Mouse (Mus musculus): ENCODE results near the gene Tenm2. TPM values are rescaled to one million over a fixed set of nuclear protein-coding genes. Genes with fewer than 3 reads are reported as not detected.

The Tenm2 gene
- polyA plus RNA-seq, 1 experiment from 2014 or later = 0.01 TPM

DNA sequence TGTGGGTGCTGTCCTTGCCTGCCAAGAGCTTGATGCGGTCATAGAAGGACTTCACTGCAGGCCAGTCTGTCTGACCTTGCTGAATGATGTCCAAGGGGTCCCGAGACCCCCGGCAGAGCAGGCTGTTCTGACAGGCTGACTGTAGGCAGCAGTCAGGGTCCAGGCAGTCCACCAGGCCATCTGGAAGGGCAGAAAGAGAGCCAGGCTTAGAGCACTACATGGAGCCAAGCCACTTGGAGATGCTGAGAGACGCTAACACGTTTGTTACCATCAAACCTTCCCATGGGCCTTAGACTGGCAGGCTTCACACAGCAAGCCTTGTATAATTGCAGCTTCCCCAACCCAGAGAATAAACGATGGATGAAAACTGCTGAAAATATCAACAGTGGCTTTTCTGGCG is 1157.4 kb downstream of the Tenm2 start:
- 57% methylated on average over 7 of the region's 7 CpGs for WGBS (ENCODE audit: insufficient replicate concordance)
- Histone ChIP-seq H3K9me3 (replicated peaks; ENCODE audit: control insufficient read depth, low read length) (no peaks in the 10 kb centered on the region), H3K36me3 (ENCODE audit: control insufficient read depth, insufficient read depth) (no peaks in the 10 kb centered on the region), H3K27me3 (ENCODE audit: control insufficient read depth, insufficient read depth, low read depth, low read length) (no peaks in the 10 kb centered on the region), H3K27ac (ENCODE audit: low read length) (no peak overlapping the region), H3K9ac (ENCODE audit: low read depth, low read length) (no peak overlapping the region), H3K4me3 (ENCODE audit: low read depth, low read length) (no peak overlapping the region), H3K4me2 (ENCODE audit: low read depth, low read length) (no peak overlapping the region), H3K4me1 (ENCODE audit: control insufficient read depth, low read depth, low read length) (no peaks in the 10 kb centered on the region)
- no peak for ATAC-seq (ENCODE audit: low read depth)

DNA sequence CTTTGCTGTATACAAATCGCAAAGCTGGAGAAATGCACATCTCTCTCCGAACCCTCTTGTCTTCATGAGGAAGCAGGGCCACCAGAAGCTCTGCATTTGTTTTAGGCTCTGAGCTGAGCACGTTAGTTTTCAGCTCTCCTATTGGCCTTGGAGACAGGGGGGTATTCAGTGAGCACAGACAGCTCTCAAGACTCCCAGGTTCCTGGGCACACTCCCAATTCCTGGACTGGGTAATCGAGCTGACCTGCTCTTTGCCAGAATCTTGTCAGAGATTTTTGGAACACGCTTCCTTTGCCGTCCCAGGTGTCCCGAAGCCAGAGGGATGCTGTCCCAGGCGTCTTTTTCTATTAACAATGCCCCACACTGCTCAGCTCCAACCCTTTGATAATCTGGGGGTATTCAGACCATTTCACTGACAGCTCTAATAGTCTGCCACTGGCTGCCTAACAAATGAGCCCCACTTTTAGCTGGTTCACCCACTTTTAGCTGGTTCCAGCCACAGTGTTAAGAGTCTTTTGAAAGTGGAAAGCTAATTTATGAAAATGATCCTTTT is 1161.7 kb downstream of the Tenm2 start:
- WGBS (ENCODE audit: insufficient replicate concordance) = 49% methylated on average over 8 of the region's 8 CpGs
- H3K27ac ChIP-seq (ENCODE audit: low read length) = no peak overlapping the region
- no peak for ATAC-seq (ENCODE audit: low read depth)
- H3K9me3 ChIP-seq (replicated peaks; ENCODE audit: control insufficient read depth, low read length) = no peaks in the 10 kb centered on the region
- H3K4me3 ChIP-seq (ENCODE audit: low read depth, low read length) = no peak overlapping the region
- no peaks in the 10 kb centered on the region for H3K36me3 ChIP-seq (ENCODE audit: control insufficient read depth, insufficient read depth)
- no peaks in the 10 kb centered on the region for H3K27me3 ChIP-seq (ENCODE audit: control insufficient read depth, insufficient read depth, low read depth, low read length)
- H3K9ac ChIP-seq (ENCODE audit: low read depth, low read length) = no peak overlapping the region
- no peaks in the 10 kb centered on the region for H3K4me1 ChIP-seq (ENCODE audit: control insufficient read depth, low read depth, low read length)
- no peak overlapping the region for H3K4me2 ChIP-seq (ENCODE audit: low read depth, low read length)

DNA sequence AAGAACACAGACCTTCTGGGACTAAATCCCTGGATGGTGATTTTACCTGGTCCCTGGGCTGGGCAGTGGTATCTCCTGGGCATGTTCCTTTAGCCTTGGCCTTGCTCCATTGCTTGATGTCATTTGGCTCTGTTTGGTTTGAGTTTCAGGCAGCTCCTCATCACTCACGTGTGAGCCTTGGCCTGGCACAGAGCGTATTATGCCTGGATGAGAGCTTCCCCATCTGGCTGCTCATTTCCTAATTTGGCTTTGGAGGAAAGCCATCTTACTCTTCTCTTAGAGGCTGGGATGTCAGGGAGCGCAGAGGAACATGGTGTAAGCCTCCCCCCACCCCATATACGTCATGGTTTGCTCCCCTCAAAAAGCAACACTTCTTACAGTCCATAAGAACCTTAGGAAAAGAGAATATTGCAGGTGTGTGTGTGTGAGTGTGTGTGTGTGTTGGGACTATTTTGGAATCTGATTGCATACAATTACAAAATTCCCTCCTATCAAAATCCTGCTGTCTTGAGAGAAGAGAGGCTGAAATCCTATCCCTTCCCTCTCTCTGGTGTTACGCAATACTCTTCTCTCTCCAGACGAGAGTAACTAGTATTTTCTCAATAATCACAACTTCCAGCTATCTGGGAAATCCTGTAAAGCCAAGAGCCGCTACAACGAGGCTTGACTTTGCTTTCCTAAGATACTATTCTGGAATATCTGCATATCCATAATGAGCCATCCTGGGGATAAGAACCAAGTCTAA is 1162.5 kb downstream of the Tenm2 start:
- 59% methylated on average over 8 of the region's 8 CpGs for WGBS (ENCODE audit: insufficient replicate concordance)
- Histone ChIP-seq H3K4me2 (ENCODE audit: low read depth, low read length) (no peak overlapping the region), H3K4me1 (ENCODE audit: control insufficient read depth, low read depth, low read length) (no peaks in the 10 kb centered on the region), H3K9me3 (replicated peaks; ENCODE audit: control insufficient read depth, low read length) (no peaks in the 10 kb centered on the region), H3K27ac (ENCODE audit: low read length) (no peak overlapping the region), H3K4me3 (ENCODE audit: low read depth, low read length) (no peak overlapping the region), H3K36me3 (ENCODE audit: control insufficient read depth, insufficient read depth) (no peaks in the 10 kb centered on the region), H3K9ac (ENCODE audit: low read depth, low read length) (no peak overlapping the region), H3K27me3 (ENCODE audit: control insufficient read depth, insufficient read depth, low read depth, low read length) (no peaks in the 10 kb centered on the region)
- ATAC-seq (ENCODE audit: low read depth) = no peak

DNA sequence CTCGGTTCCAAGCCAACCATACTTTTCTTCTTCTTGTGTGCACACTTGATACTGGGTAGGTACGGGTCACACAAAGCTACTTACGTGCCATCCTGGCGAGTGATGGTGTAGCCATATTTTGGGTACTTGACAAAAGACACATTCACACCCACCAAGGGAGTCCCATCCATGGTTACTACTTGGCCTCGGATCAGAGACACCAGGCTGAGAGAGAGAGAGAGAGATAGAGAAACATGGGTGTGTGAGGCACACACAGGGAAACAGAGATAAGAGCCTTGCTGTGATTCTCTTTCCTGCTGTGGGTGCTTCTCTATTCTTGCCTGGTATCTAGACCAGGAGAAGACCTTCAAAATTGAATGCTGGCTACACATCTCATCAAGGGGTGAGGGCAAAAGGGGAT is 1163.1 kb downstream of the Tenm2 start:
- WGBS (ENCODE audit: insufficient replicate concordance) = 61% methylated on average over 5 of the region's 5 CpGs
- Histone ChIP-seq H3K4me1 (ENCODE audit: control insufficient read depth, low read depth, low read length) (no peaks in the 10 kb centered on the region), H3K9ac (ENCODE audit: low read depth, low read length) (no peak overlapping the region), H3K9me3 (replicated peaks; ENCODE audit: control insufficient read depth, low read length) (no peaks in the 10 kb centered on the region), H3K36me3 (ENCODE audit: control insufficient read depth, insufficient read depth) (no peaks in the 10 kb centered on the region), H3K27me3 (ENCODE audit: control insufficient read depth, insufficient read depth, low read depth, low read length) (no peaks in the 10 kb centered on the region), H3K4me3 (ENCODE audit: low read depth, low read length) (no peak overlapping the region), H3K4me2 (ENCODE audit: low read depth, low read length) (no peak overlapping the region), H3K27ac (ENCODE audit: low read length) (no peak overlapping the region)
- no peak for ATAC-seq (ENCODE audit: low read depth)

DNA sequence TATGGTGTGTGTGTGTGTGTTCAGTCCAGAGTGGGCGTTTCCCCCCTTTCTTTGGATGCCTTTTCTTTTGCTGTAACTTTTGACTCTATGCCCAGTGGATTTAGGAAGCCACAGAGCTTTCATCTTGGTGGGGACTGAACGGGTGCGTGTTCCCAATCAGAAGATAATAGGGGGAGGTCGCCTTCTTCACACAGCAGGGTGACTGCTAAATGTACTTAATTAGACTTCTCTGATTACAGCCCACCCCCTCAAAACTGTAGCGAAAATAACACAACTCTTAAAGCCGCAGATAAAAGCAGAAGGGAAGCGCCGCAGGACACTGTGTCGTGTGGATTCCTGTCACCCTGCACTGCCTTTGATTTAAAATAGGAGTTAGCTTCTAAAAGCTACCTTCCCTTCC is 1163.7 kb downstream of the Tenm2 start:
- ATAC-seq (ENCODE audit: low read depth) = no peak
- no peaks in the 10 kb centered on the region for H3K9me3 ChIP-seq (replicated peaks; ENCODE audit: control insufficient read depth, low read length)
- WGBS (ENCODE audit: insufficient replicate concordance) = 60% methylated on average over 9 of the region's 9 CpGs
- H3K4me1 ChIP-seq (ENCODE audit: control insufficient read depth, low read depth, low read length) = no peaks in the 10 kb centered on the region
- H3K9ac ChIP-seq (ENCODE audit: low read depth, low read length) = no peak overlapping the region
- H3K4me3 ChIP-seq (ENCODE audit: low read depth, low read length) = no peak overlapping the region
- H3K4me2 ChIP-seq (ENCODE audit: low read depth, low read length) = no peak overlapping the region
- no peak overlapping the region for H3K27ac ChIP-seq (ENCODE audit: low read length)
- no peaks in the 10 kb centered on the region for H3K27me3 ChIP-seq (ENCODE audit: control insufficient read depth, insufficient read depth, low read depth, low read length)
- H3K36me3 ChIP-seq (ENCODE audit: control insufficient read depth, insufficient read depth) = no peaks in the 10 kb centered on the region

DNA sequence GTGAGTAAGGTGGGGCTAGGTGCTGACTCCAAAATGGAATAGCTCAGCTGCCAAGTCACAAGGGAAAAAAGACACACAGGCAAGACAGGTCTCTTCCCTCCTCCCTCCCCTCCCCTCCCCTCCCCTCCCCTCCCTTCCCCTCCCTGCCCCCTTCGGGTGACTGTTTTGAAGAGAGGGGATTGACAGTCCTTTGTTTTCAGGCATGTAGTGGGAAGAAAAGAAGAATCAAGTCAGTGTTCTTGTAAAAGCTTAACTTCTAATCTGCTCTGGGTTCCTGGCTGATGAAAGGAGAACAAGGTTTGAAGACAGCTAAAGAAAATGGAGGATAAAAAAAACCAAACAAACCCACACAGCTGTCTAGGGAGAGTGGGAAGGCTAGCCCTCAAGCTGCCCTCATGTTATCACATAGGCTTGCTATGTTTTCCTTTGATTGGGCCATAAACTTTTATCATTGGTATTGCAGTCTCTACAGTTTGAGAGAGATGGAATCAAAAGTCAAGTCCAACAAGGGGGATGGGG is 1176.4 kb downstream of the Tenm2 start:
- Histone ChIP-seq H3K36me3 (ENCODE audit: control insufficient read depth, insufficient read depth) (no peaks in the 10 kb centered on the region), H3K4me1 (ENCODE audit: control insufficient read depth, low read depth, low read length) (no peaks in the 10 kb centered on the region), H3K9me3 (replicated peaks; ENCODE audit: control insufficient read depth, low read length) (no peaks in the 10 kb centered on the region), H3K4me2 (ENCODE audit: low read depth, low read length) (no peak overlapping the region), H3K27me3 (ENCODE audit: control insufficient read depth, insufficient read depth, low read depth, low read length) (no peaks in the 10 kb centered on the region), H3K9ac (ENCODE audit: low read depth, low read length) (no peak overlapping the region), H3K4me3 (ENCODE audit: low read depth, low read length) (no peak overlapping the region), H3K27ac (ENCODE audit: low read length) (no peak overlapping the region)
- WGBS (ENCODE audit: insufficient replicate concordance) = no CpG with 5 or more reads among the region's 1 CpGs
- no peak for ATAC-seq (ENCODE audit: low read depth)

DNA sequence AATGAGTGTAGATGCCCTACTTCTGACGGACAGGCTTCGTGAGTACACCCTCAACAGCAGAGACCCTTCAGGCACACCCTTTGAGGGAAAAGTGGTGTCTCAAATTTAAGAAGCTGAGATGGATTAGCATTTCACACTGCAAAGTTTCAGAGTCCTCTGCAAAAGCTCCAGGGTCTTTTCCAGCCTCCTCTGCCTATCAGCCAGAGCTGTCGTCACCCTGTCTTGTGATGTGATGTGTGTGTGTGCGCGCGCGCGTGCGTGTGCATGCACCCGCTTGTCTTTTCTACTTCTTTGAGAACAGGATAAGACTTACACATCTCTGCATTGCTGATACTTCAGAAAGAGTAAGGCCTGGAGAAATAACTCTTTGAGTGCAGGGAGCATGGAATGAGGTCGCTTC is 1179.2 kb downstream of the Tenm2 start:
- no peaks in the 10 kb centered on the region for H3K27me3 ChIP-seq (ENCODE audit: control insufficient read depth, insufficient read depth, low read depth, low read length)
- no peak overlapping the region for H3K4me3 ChIP-seq (ENCODE audit: low read depth, low read length)
- no peaks in the 10 kb centered on the region for H3K4me1 ChIP-seq (ENCODE audit: control insufficient read depth, low read depth, low read length)
- H3K9ac ChIP-seq (ENCODE audit: low read depth, low read length) = no peak overlapping the region
- no peak overlapping the region for H3K4me2 ChIP-seq (ENCODE audit: low read depth, low read length)
- 82% methylated on average over 11 of the region's 11 CpGs for WGBS (ENCODE audit: insufficient replicate concordance)
- no peaks in the 10 kb centered on the region for H3K9me3 ChIP-seq (replicated peaks; ENCODE audit: control insufficient read depth, low read length)
- no peaks in the 10 kb centered on the region for H3K36me3 ChIP-seq (ENCODE audit: control insufficient read depth, insufficient read depth)
- H3K27ac ChIP-seq (ENCODE audit: low read length) = no peak overlapping the region
- ATAC-seq (ENCODE audit: low read depth) = no peak

DNA sequence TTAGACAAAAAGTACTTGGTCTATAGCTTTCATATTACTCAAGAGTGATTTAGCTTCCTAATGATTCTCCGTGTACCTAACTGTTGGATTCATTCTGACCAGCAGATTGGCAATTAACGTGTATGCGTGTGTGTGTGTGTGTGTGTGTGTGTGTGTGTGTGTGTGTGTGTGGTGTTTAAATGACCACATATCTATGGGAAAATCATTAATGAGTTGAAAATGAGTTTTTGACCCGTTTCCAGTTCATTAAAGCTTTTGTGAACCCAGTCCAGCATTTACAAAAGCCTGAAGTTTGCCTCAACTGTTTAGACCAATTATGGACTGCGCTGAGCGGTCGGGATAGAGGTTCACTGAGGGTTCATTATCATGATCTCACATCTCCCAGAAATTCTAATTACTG is 1181.4 kb downstream of the Tenm2 start:
- H3K4me2 ChIP-seq (ENCODE audit: low read depth, low read length) = no peak overlapping the region
- 67% methylated on average over 7 of the region's 7 CpGs for WGBS (ENCODE audit: insufficient replicate concordance)
- H3K27me3 ChIP-seq (ENCODE audit: control insufficient read depth, insufficient read depth, low read depth, low read length) = no peaks in the 10 kb centered on the region
- H3K4me3 ChIP-seq (ENCODE audit: low read depth, low read length) = no peak overlapping the region
- H3K4me1 ChIP-seq (ENCODE audit: control insufficient read depth, low read depth, low read length) = no peaks in the 10 kb centered on the region
- H3K9ac ChIP-seq (ENCODE audit: low read depth, low read length) = no peak overlapping the region
- ATAC-seq (ENCODE audit: low read depth) = no peak
- H3K36me3 ChIP-seq (ENCODE audit: control insufficient read depth, insufficient read depth) = no peaks in the 10 kb centered on the region
- no peak overlapping the region for H3K27ac ChIP-seq (ENCODE audit: low read length)
- no peaks in the 10 kb centered on the region for H3K9me3 ChIP-seq (replicated peaks; ENCODE audit: control insufficient read depth, low read length)

DNA sequence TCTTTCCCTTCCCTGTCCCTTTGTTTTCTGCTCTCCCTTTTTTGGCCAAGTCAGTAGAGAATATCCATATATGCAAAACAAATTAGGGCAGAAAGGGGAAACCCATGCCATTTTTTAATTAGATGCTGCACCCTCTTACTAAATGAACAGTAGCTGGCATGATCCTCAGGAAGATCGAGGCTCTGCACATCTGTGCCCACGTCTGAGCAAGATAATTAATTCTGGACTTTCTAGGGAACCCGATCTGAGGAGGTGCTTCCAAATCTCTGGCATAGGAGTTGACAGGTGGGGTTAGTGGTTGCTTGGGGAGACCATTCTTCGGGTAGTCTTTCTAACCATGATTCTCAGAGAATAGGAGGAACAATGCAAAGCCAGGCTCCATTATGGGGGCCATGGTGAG is 1182.3 kb downstream of the Tenm2 start:
- WGBS (ENCODE audit: insufficient replicate concordance) = 49% methylated on average over 4 of the region's 4 CpGs

More for the DNA sequence above, 1182.3 kb downstream of the Tenm2 start:
- Histone ChIP-seq H3K4me3 (ENCODE audit: low read depth, low read length) (no peak overlapping the region), H3K4me1 (ENCODE audit: control insufficient read depth, low read depth, low read length) (no peaks in the 10 kb centered on the region), H3K27ac (ENCODE audit: low read length) (no peak overlapping the region), H3K9me3 (replicated peaks; ENCODE audit: control insufficient read depth, low read length) (no peaks in the 10 kb centered on the region), H3K27me3 (ENCODE audit: control insufficient read depth, insufficient read depth, low read depth, low read length) (no peaks in the 10 kb centered on the region), H3K9ac (ENCODE audit: low read depth, low read length) (no peak overlapping the region), H3K4me2 (ENCODE audit: low read depth, low read length) (no peak overlapping the region), H3K36me3 (ENCODE audit: control insufficient read depth, insufficient read depth) (no peaks in the 10 kb centered on the region)
- ATAC-seq (ENCODE audit: low read depth) = no peak

Data from liver, embryonic 16.5 days (tissue).